Mouse (Mus musculus) hindbrain, embryonic 14.5 days (tissue): ENCODE measurements around the gene Sept10. TPM values are rescaled to one million over a fixed set of nuclear protein-coding genes. Genes with fewer than 3 reads are reported as not detected.

Experiments used
- ATAC-seq: fragments of 200-750 bp; cut with Nextera tagmentation; 2 replicates; pipeline ENCODE4 v1.8.0; 2017; ENCODE audit warnings: moderate number of reproducible peaks, mild to moderate bottlenecking, moderate TSS enrichment, moderate library complexity; ENCODE audit not compliant: low FRiP score
- DNase-seq: peaks from one replicate; pipeline ENCODE4 v3.0.0-alpha.2; 2015; ENCODE audit warnings: low spot score
- H3K27ac ChIP-seq: fragments of 300-500 bp; sonication (generic); 2 replicates; pipeline ENCODE4 v1.5.1; 2014; ENCODE audit warnings: mild to moderate bottlenecking, moderate library complexity
- H3K27me3 ChIP-seq: fragments of 300-500 bp; sonication (generic); 2 replicates; pipeline ENCODE4 v1.6.1; 2014; ENCODE audit warnings: mild to moderate bottlenecking, low read length, mixed read lengths; ENCODE audit not compliant: control insufficient read depth, insufficient read depth
- H3K36me3 ChIP-seq: fragments of 300-500 bp; sonication (generic); replicated peaks from 2 replicates; pipeline ENCODE4 v1.6.1; 2014; ENCODE audit not compliant: control insufficient read depth, insufficient read depth
- H3K4me1 ChIP-seq: fragments of 300-500 bp; sonication (generic); replicated peaks from 2 replicates; pipeline ENCODE4 v1.6.1; 2014; ENCODE audit warnings: antibody characterized with exemption, low read length, mixed read lengths; ENCODE audit not compliant: control insufficient read depth, insufficient read depth
- H3K4me2 ChIP-seq: fragments of 300-500 bp; sonication (generic); replicated peaks from 2 replicates; pipeline ENCODE4 v1.6.1; 2014; ENCODE audit warnings: mild to moderate bottlenecking, moderate library complexity
- H3K4me3 ChIP-seq: fragments of 300-500 bp; sonication (generic); replicated peaks from 2 replicates; pipeline ENCODE4 v1.5.1; 2014; ENCODE audit warnings: mild to moderate bottlenecking, low read length
- H3K9ac ChIP-seq: fragments of 300-500 bp; sonication (generic); 2 replicates; pipeline ENCODE4 v1.6.1; 2014
- H3K9me3 ChIP-seq: fragments of 300-500 bp; sonication (generic); 2 replicates; pipeline ENCODE4 v1.6.1; 2016; ENCODE audit warnings: low read length; ENCODE audit not compliant: control insufficient read depth
- WGBS: fragments of 180-500 bp; shearing (Covaris S2); extraction: QIAGEN DNeasy Blood & Tissue Kit; methylation state at CpG from one replicate; pipeline ENCODE4 v1.1.7; 2014; 5-methylcytosine and 5-hydroxymethylcytosine counted together
- polyA plus RNA-seq: library from polyadenylated mRNA; unstranded; fragments of >200 nt; fragmentation: Nextera tagmentation; extraction: Ambion mirVana; gene quantifications from 2 replicates; pipeline ENCODE4 v1.2.1, GENCODE M21; 2014

Gene Sept10
- 22.0 TPM in 2 replicates for polyA plus RNA-seq

DNA sequence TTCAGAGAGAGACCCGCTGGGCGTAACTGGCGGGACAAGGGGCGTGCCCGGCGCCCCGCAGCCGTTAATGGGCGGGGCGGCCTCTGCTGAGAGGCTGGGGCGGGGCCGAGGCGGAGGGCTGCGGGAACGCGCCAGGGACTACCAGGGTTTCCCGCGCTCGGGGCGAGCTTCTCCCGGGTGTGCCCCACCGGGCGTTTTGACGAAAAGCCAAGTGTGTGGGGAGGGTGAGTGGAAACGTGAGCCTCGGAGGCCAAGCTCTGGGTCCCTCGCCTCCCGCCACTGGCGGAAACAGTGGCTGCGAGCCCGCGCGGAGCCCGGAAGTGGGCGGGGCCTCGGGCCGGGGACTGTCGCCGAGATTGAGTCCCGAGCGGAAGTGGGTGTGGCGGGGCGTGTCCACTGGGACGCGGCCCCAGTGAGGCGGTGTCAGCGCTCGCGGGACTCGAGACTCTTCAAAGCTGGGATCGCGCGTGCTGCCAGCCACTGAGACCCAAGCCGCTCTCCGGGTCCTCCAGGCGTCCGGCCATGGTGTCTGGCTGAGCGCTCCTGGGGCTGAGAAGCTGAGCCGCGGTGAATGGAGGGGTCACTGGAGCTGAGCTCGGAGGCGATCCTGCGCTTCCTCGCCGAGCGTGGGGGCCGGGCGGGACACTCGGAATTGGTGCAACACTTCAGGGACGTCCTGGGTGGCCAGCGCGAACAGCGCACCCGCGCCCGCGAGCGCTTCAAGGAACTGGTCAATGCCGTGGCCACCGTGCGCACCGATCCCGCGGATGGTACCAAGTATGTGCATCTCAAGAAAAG lies at the start of gene Sept10, which contains the start of gene Sowahc:
Gene Sept10, minus strand, starts transcription at position 375 of the 798 bp plus-strand sequence.
Gene Sowahc, plus strand, starts transcription at position 481 of the 798 bp plus-strand sequence.
- Histone ChIP-seq H3K36me3 (no peaks in the 10 kb centered on the region), H3K9me3 (no peaks in the 10 kb centered on the region), H3K9ac (peak within 1 kb of the TSS; percentile 90), H3K4me2 (peak within 1 kb of the TSS; percentile 99), H3K27me3 (no peaks in the 10 kb centered on the region), H3K4me3 (peak within 1 kb of the TSS; percentile 89), H3K27ac (peak within 1 kb of the TSS; percentile 95), H3K4me1 (peaks cover 27% of the 10 kb centered on the region)
- DNase-seq (peak; percentile 95), ATAC-seq (peak; percentile 98)
- under 1% methylated on average over 83 of the region's 84 CpGs for WGBS

GRCm38 (mm10) chr10:59268754-59269153 lies 47.1 kb upstream of the Sept10 start:
- H3K27ac ChIP-seq = no peak overlapping the region
- 36% methylated on average over 3 of the region's 3 CpGs for WGBS
- H3K4me3 ChIP-seq = no peak overlapping the region
- no peak overlapping the region for H3K4me2 ChIP-seq
- no peaks in the 10 kb centered on the region for H3K9me3 ChIP-seq
- ATAC-seq (no peak), DNase-seq (no peak)
- H3K27me3 ChIP-seq = no peaks in the 10 kb centered on the region
- H3K9ac ChIP-seq = no peak overlapping the region
- no peaks in the 10 kb centered on the region for H3K4me1 ChIP-seq
- no peaks in the 10 kb centered on the region for H3K36me3 ChIP-seq

- no peaks in the 10 kb centered on the region for H3K36me3 ChIP-seq
- H3K4me1 ChIP-seq = no peaks in the 10 kb centered on the region
- DNase-seq (no peak), ATAC-seq (no peak)
- H3K27me3 ChIP-seq = no peaks in the 10 kb centered on the region
- H3K4me3 ChIP-seq = no peak overlapping the region
- WGBS = 64% methylated on average over 4 of the region's 4 CpGs
- H3K4me2 ChIP-seq = no peak overlapping the region
- no peak overlapping the region for H3K9ac ChIP-seq
- no peak overlapping the region for H3K27ac ChIP-seq
- no peaks in the 10 kb centered on the region for H3K9me3 ChIP-seq
Observed at GRCm38 (mm10) chr10:59268109-59268508, 46.5 kb upstream of the Sept10 start.

DNA sequence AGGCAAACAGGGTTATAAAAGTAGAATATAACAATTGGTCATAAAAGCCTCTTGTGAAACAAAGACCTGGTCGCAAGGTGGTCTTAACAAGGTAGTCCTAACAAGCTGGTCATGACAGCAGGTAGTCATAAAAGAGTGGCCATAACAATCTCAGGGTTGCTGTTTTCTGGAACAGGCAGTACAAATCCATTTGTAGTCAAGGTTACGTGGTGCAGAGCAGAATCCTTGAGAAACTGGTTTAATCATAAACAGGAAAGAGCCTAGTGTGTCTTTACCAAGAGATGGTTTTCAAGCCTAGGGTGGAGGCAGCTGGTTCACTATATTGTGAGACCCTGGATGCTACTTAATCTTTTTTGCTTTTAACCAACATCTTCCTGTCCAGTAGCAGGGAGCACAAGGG lies 45.6 kb upstream of the Sept10 start:
- Histone ChIP-seq H3K4me1 (no peaks in the 10 kb centered on the region), H3K9ac (no peak overlapping the region), H3K9me3 (no peaks in the 10 kb centered on the region), H3K27ac (no peak overlapping the region), H3K36me3 (no peaks in the 10 kb centered on the region), H3K27me3 (no peaks in the 10 kb centered on the region), H3K4me2 (no peak overlapping the region), H3K4me3 (no peak overlapping the region)
- WGBS = 89% methylated on average over 2 of the region's 2 CpGs
- ATAC-seq = no peak
- no peak for DNase-seq

- Histone ChIP-seq H3K27me3 (no peaks in the 10 kb centered on the region), H3K9ac (no peak overlapping the region), H3K4me1 (no peaks in the 10 kb centered on the region), H3K4me3 (no peak overlapping the region), H3K36me3 (no peaks in the 10 kb centered on the region), H3K27ac (no peak overlapping the region), H3K4me2 (no peak overlapping the region), H3K9me3 (no peaks in the 10 kb centered on the region)
- 100% methylated on average over 1 of the region's 1 CpGs for WGBS
- DNase-seq (no peak), ATAC-seq (no peak)
Observed at GRCm38 (mm10) chr10:59266097-59266496, 44.5 kb upstream of the Sept10 start.

DNA sequence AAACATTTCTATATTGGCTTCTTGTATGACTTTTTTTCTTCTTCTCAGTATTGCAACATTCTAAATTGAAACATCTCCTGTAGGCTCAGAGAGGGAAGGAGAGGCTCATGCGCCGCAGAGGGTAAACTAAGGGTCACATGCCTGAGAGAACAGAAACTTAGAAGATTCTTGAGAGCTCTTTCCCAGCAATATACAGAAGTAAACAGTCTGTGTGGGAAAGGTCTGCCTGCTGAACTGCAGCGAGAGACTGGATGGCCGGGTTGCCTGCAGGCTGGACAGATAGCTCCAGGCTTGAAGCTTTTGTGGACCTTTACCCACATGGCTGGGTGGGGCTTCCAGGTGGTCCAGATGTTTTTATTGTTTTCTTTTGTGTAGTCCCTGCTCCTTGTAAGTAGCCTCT lies 44.0 kb upstream of the Sept10 start:
- ATAC-seq (no peak), DNase-seq (no peak)
- no peak overlapping the region for H3K27ac ChIP-seq
- no peaks in the 10 kb centered on the region for H3K27me3 ChIP-seq
- no peaks in the 10 kb centered on the region for H3K9me3 ChIP-seq
- H3K4me3 ChIP-seq = no peak overlapping the region
- H3K36me3 ChIP-seq = no peaks in the 10 kb centered on the region
- H3K4me2 ChIP-seq = no peak overlapping the region
- H3K4me1 ChIP-seq = no peaks in the 10 kb centered on the region
- 83% methylated on average over 4 of the region's 4 CpGs for WGBS
- no peak overlapping the region for H3K9ac ChIP-seq

GRCm38 (mm10) chr10:59265067-59265466 lies 43.4 kb upstream of the Sept10 start:
- Histone ChIP-seq H3K4me2 (no peak overlapping the region), H3K4me3 (no peak overlapping the region), H3K9ac (no peak overlapping the region), H3K36me3 (no peaks in the 10 kb centered on the region), H3K27me3 (no peaks in the 10 kb centered on the region), H3K27ac (no peak overlapping the region), H3K4me1 (no peaks in the 10 kb centered on the region), H3K9me3 (no peaks in the 10 kb centered on the region)
- DNase-seq (no peak), ATAC-seq (no peak)
- WGBS = 88% methylated on average over 7 of the region's 7 CpGs

DNA sequence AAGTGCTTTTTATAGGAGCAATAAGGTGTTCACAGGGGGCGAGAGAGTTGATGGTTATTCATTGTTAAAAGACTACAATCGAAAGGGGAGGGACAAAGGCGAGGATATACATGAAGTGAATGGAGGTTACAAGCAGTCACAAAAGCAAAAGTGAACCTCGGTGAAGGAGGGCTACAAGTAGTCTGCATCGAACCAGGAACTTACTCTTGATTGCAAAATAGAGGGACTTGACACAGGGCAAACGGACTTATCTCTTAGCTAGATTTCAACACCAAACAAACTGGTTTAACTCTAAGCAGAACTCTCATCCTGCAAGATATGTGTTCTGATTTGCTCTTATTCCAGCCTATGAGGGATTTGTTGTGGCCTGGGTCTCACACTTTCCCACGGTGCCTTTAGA lies 41.3 kb upstream of the Sept10 start:
- H3K4me3 ChIP-seq = no peak overlapping the region
- H3K27me3 ChIP-seq = no peaks in the 10 kb centered on the region
- WGBS = 57% methylated on average over 7 of the region's 7 CpGs
- no peaks in the 10 kb centered on the region for H3K36me3 ChIP-seq
- no peak for ATAC-seq
- DNase-seq = no peak
- no peaks in the 10 kb centered on the region for H3K4me1 ChIP-seq
- no peak overlapping the region for H3K27ac ChIP-seq
- no peaks in the 10 kb centered on the region for H3K9me3 ChIP-seq
- H3K9ac ChIP-seq = no peak overlapping the region
- no peak overlapping the region for H3K4me2 ChIP-seq

DNA sequence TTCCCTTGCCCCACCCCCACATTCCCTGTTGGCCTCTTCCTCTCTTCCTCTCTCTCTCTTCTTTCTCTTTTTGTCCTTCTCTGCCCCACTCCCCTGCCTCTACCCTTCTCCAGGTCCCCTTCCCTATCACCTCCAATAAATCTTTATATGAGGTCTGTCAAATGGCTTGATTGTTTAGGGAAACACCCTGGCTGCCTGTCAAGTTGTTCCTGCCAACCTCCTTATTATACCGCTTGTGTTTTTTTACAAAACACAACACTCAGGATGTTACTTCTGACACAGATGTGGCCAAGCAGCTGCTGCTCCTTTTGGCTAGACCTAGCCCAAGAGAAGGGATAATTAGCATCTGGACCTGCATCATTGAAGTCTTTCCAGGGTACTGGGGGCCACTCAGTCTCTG lies 40.4 kb upstream of the Sept10 start:
- ATAC-seq (no peak), DNase-seq (no peak)
- Histone ChIP-seq H3K4me1 (no peaks in the 10 kb centered on the region), H3K27me3 (no peaks in the 10 kb centered on the region), H3K9me3 (no peaks in the 10 kb centered on the region), H3K36me3 (no peaks in the 10 kb centered on the region), H3K4me3 (no peak overlapping the region), H3K4me2 (no peak overlapping the region), H3K9ac (no peak overlapping the region), H3K27ac (no peak overlapping the region)
- 85% methylated on average over 1 of the region's 1 CpGs for WGBS
